Mouse (Mus musculus) liver, embryonic 14 days (tissue): ENCODE measurements around the gene Tmem147. TPM values are rescaled to one million over a fixed set of nuclear protein-coding genes. Genes with fewer than 3 reads are reported as not detected.

Source experiments
- polyA plus RNA-seq: library from polyadenylated mRNA; depleted of rRNA; stranded (reverse); fragments of >200 nt; gene quantifications from 2 replicates; pipeline ENCODE4 v1.2.3, GENCODE M21; 2012; rRNA removed

The Tmem147 gene
- 56.5 and 63.8 TPM in 2 replicates for polyA plus RNA-seq

GRCm38 (mm10) chr7:30729396-30730063 is at the start of gene Tmem147:
Gene Tmem147, minus strand, starts transcription at chr7:30729540.

GRCm38 (mm10) chr7:30763456-30763855 is 34.1 kb upstream of the Tmem147 start, which contains the start of gene Dmkn:
Gene Dmkn, plus strand, starts transcription at chr7:30763756.

DNA sequence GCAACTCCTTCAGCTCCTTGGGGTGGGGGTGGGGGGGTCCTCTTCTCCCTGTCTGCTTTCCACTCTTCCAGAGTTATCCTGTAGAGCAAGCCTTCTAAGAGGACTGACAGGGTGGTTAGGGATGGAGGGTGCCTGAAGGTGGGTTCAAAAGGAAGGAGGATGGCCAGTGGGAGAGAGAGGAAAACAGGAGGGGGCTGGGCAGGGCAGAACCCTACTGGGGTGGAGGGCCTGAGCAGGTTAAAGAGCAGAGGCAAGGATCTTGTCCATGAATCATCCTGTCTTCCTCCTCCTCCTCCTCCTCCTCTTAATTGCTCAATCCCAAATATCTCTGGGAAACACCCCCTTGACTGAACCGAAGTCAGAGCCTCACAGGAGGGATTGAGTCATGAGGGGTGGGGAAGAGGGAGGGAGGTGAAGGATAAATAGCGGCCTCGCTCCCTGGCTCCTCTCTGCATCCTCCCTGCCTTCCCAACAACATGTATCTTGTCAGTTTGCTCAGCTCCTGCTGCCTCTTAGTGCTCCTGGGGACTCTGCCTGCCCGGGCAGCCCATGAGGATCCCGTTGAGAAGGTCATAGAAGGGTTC is 21.8 kb upstream of the Tmem147 start, which contains the start of gene Sbsn:
Sbsn (plus strand) TSS at position 386 of the 584 bp plus-strand sequence.

DNA sequence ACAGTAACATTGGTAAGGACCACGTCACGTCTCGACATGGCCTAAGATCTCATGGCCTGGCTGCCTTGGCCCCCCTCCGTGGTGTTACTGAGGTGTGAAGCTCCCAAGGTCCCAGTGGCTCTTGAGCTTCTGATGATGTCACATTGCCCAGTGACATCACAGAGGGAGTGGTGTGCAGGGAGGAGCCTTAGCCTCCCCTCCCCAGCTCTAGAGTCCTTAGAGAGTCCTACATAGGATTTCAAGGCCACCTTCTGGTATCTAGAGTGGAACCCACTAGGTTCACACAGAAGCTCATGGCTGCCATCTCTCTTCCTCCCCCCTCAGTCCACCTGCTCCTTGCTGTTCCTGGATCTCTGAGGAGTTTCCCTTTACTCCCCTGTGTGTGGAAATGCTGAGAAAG is 14.3 kb upstream of the Tmem147 start, which contains the start of gene Gapdhs:
Gapdhs (minus strand) TSS at position 65 of the 400 bp plus-strand sequence.

GRCm38 (mm10) chr7:30711942-30712341 is 17.4 kb downstream of the Tmem147 start, which contains the start of gene Atp4a:
Gene Atp4a, plus strand, starts transcription at chr7:30712209.

GRCm38 (mm10) chr7:30698589-30698988 is 30.8 kb downstream of the Tmem147 start, which contains the start of gene 2200002J24Rik:
Gene 2200002J24Rik, plus strand, starts transcription at chr7:30698926.

Other genes starting within 250 kb of the Tmem147 start
- 40.2 and 47.9 TPM in 2 replicates for gene Prodh2, start 235.9 kb downstream of the Tmem147 start, polyA plus RNA-seq
- gene Arhgap33, start 194.5 kb downstream of the Tmem147 start, polyA plus RNA-seq: 5.9 and 7.3 TPM in 2 replicates
- gene Hspb6, start 177.4 kb downstream of the Tmem147 start, polyA plus RNA-seq: 3.4 and 3.7 TPM in 2 replicates
- gene Proser3, start 177.2 kb downstream of the Tmem147 start, polyA plus RNA-seq: 5.0 and 6.7 TPM in 2 replicates
- gene Lin37, start 169.7 kb downstream of the Tmem147 start, polyA plus RNA-seq: 14.5 and 16.8 TPM in 2 replicates
- 30.3 and 31.5 TPM in 2 replicates for gene U2af1l4, start 166.2 kb downstream of the Tmem147 start, polyA plus RNA-seq
- gene Gm49396, start 166.2 kb downstream of the Tmem147 start, polyA plus RNA-seq: 1.0 and 1.8 TPM in 2 replicates
- 52.6 and 62.2 TPM in 2 replicates for gene Psenen, start 165.9 kb downstream of the Tmem147 start, polyA plus RNA-seq
- gene Igflr1, start 164.1 kb downstream of the Tmem147 start, polyA plus RNA-seq: 1.6 and 1.8 TPM in 2 replicates
- gene Kmt2b, start 140.8 kb downstream of the Tmem147 start, polyA plus RNA-seq: 9.7 and 11.2 TPM in 2 replicates
- gene Zbtb32, start 130.6 kb downstream of the Tmem147 start, polyA plus RNA-seq: 0.03 and 0.09 TPM in 2 replicates
- 0.21 and 0.71 TPM in 2 replicates for gene Upk1a, start 116.7 kb downstream of the Tmem147 start, polyA plus RNA-seq
- 430 and 478 TPM in 2 replicates for gene Cox6b1, start 103.4 kb downstream of the Tmem147 start, polyA plus RNA-seq
- gene Etv2, start 93.7 kb downstream of the Tmem147 start, polyA plus RNA-seq: 0.03 TPM in 1 of 2 replicates, not detected in the other
- gene Rbm42, start 79.2 kb downstream of the Tmem147 start, polyA plus RNA-seq: 21.9 and 25.1 TPM in 2 replicates
- gene Haus5, start 64.5 kb downstream of the Tmem147 start, polyA plus RNA-seq: 24.1 and 28.2 TPM in 2 replicates
- gene Pmis2, start 57.9 kb downstream of the Tmem147 start, polyA plus RNA-seq: not detected in 2 replicates
- 0.09 and 0.21 TPM in 2 replicates for gene 2200002J24Rik, start 30.6 kb downstream of the Tmem147 start, polyA plus RNA-seq
- gene Atp4a, start 17.3 kb downstream of the Tmem147 start, polyA plus RNA-seq: 0.74 and 0.90 TPM in 2 replicates
- gene Gapdhs, start 14.1 kb upstream of the Tmem147 start, polyA plus RNA-seq: not detected in 2 replicates
- gene Sbsn, start 21.9 kb upstream of the Tmem147 start, polyA plus RNA-seq: 0.61 and 0.74 TPM in 2 replicates
- 0.16 and 0.25 TPM in 2 replicates for gene Dmkn, start 34.2 kb upstream of the Tmem147 start, polyA plus RNA-seq
- gene Krtdap, start 58.4 kb upstream of the Tmem147 start, polyA plus RNA-seq: 0.20 TPM in 1 of 2 replicates, not detected in the other
- 0.31 and 0.33 TPM in 2 replicates for gene Ffar2, start 94.2 kb upstream of the Tmem147 start, polyA plus RNA-seq
- not detected in 2 replicates for gene Ffar3, start 126.6 kb upstream of the Tmem147 start, polyA plus RNA-seq
- gene Ffar1, start 132.0 kb upstream of the Tmem147 start, polyA plus RNA-seq: not detected in 2 replicates
- gene Cd22, start 150.8 kb upstream of the Tmem147 start, polyA plus RNA-seq: 0.23 and 0.37 TPM in 2 replicates
- 0.17 and 0.22 TPM in 2 replicates for gene Mag, start 185.3 kb upstream of the Tmem147 start, polyA plus RNA-seq
- gene Hamp2, start 195.1 kb upstream of the Tmem147 start, polyA plus RNA-seq: not detected in 2 replicates
- gene Hamp, start 214.5 kb upstream of the Tmem147 start, polyA plus RNA-seq: 11.4 and 20.4 TPM in 2 replicates
- gene Usf2, start 227.3 kb upstream of the Tmem147 start, polyA plus RNA-seq: 45.8 and 51.7 TPM in 2 replicates
- gene Lsr, start 243.9 kb upstream of the Tmem147 start, polyA plus RNA-seq: 11.5 and 13.7 TPM in 2 replicates
- gene Fam187b, start 244.2 kb upstream of the Tmem147 start, polyA plus RNA-seq: 1.3 TPM in 2 replicates